Mouse (Mus musculus) urinary bladder, postnatal 25 days (tissue): ENCODE data around the gene Pkn2.

Experiments used
- DNase-seq: peaks from one replicate; pipeline ENCODE4 v3.0.0; 2022; ENCODE audit warnings: low spot score

The Pkn2 gene

DNA sequence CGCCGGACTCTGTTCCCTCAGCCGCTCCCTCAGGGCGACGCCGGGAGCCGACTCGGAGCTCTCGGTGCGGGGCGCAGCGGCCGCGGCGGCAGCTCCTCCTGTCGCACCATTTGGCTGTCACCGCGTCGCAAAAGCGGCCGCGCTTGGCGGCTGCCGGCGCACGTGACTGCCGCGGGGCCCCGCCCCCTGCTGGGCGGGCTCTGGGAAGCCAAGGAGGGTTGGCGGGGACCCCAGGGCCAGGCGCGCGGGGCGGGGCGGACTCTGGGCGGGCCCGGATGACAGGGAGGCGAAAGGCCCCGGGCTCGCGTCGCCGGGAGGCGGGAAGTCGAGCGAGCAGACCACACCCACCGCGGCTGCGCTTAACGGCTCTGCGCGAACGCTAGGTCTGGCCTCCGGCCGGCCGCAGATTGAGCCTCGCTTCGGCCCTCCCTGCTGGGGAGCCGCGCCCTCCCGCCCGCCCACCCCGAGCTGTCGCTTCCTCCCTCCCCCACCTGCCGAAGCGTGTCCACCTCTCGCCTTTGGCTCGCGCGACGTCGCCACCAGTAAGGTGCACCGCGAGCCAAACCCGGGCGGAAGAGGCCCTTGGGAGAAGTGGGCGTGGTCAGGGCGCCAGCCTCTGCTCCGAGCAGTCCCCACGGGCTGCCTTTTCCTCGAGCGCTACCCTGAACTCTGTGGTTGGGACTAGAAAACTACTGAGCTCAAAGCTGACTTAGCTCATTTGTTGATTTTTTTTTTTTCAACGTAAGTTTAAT lies at the start of gene Pkn2:
Gene Pkn2, minus strand, starts transcription at position 133 of the 752 bp plus-strand sequence.
- peak; percentile 99 for DNase-seq

- DNase-seq: no peak
Observed at GRCm38 (mm10) chr3:142929906-142930305, 48.1 kb upstream of the Pkn2 start.

- no peak for DNase-seq
Observed at GRCm38 (mm10) chr3:142927311-142927710, 45.5 kb upstream of the Pkn2 start.

DNA sequence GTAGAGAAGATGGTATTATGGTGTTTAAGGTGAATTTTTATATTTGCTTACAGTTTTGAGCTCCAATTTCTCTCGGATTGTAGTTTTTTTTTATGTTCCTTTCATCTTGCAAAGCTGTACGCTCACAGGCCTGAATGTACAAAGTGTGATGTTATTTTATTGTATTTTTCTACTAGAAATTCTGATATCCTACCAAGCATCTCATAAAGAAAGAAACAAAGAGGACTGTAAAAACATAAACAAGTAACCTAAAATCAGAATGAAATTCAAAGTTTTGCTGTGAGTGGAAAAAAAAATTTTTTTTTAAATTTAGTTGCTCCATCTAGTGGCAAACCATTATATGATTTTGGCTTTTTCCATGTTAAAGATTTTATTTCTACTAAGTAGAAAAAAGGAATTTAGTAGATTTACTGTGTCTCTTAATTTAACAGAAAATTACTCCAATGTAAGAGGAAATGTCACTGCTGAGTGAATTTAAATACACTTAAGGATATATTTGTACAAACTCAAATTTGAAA lies 43.1 kb upstream of the Pkn2 start:
- no peak for DNase-seq

GRCm38 (mm10) chr3:142919070-142919469 lies 37.3 kb upstream of the Pkn2 start:
- DNase-seq: no peak

- DNase-seq: no peak
Observed at GRCm38 (mm10) chr3:142917760-142918439, 36.1 kb upstream of the Pkn2 start.

GRCm38 (mm10) chr3:142917171-142917570 lies 35.4 kb upstream of the Pkn2 start:
- DNase-seq: no peak

- no peak for DNase-seq
Observed at GRCm38 (mm10) chr3:142913295-142913694, 31.5 kb upstream of the Pkn2 start.

DNA sequence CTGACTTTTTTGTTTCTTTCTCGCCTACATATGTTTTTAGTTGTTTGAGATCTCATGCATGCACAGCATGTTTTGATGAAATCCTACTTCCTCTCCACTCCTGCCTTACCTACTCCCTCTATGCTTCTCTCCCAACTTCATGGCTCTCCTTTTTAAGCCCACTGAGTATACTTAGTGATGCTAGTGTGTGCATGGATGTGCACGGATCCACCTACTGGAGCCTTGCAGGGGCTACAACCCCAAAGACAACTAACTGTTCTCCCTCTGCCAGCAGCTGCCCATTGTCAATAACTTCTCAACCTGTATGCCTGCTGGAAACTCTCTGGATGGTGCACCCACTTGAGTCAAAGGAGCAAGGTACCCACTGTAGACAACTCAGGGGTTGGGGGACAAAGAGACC lies 17.9 kb upstream of the Pkn2 start:
- DNase-seq: no peak

DNA sequence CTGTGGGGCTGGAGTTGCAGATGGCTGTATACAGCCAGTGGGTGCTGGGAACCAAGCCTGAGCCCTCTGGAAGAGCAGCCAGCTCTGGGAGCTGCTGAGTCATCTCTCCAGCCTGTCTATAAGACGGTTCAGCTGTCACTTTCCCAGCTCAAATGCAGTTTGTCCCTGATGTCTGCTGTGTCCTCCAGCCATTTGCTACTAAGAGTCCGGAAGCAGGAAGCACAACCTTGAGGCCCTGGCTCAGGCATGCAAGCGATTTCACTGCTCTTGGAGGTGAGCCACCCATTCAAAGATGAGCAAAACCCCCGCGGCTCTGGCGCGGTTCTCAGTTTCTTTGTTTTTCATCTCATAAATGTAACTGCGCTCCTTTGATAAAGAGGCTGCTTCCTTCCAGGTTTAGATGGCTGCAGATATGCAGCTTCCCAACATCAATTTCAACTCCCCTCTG lies 17.2 kb upstream of the Pkn2 start:
- no peak for DNase-seq

DNA sequence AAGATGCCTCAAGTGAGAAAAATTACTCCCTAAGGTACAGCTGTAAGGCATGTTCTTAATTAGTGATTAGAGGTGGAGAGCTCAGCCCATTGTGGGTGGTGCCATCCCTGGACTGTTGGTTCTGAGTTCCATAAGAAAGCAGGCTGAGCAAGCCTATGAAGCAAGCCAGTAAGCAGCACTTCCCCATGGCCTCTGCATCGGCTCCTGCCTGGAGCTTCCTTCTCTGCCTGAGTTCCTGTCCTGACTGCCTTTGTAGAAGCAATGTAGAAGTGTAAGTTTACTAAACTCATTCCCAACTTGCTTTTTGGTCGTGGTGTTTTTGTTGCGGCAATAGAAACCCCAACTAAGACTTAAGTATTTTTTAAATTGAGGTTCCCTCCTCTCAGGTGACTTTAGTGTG lies 8.6 kb upstream of the Pkn2 start:
- no peak for DNase-seq

DNA sequence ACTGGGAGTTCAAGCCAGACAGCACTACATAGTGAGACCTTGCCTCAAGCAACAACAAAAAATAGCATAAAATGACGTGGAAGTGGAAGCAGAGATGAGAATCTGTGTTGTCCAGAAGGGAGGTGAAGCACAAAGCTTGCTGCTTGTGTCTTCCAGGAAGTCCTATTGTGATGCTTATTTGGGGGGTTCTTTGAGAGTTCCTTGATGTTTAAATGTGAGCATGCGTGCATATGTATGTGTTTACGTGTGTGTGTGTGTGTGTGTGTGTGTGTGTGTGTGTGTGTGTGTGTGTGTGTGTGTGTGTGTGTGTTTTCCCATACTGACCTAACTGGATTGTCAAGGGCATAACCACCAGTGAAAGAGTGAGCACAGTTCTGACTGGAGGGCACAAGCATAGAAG lies 5.2 kb upstream of the Pkn2 start:
- no peak for DNase-seq

DNA sequence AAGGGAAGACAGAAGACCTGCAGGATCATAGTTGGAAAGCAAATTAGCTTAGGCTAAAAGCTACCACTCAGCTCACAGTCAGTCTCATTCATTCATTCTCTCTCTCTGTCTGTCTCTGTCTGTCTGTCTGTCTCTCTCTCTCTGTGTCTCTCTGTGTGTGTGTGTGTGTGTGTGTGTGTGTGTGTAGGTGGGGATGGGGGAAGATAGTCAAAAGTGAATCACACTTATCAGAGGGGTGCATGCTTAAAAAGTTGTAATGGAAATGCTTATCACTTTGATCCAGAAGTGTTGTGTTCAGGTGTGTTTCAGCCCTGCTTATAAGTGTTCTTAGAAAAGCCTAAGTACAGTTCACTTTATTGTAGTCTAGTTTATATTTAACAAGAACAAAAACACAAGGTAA lies 2.8 kb upstream of the Pkn2 start:
- no peak for DNase-seq

DNA sequence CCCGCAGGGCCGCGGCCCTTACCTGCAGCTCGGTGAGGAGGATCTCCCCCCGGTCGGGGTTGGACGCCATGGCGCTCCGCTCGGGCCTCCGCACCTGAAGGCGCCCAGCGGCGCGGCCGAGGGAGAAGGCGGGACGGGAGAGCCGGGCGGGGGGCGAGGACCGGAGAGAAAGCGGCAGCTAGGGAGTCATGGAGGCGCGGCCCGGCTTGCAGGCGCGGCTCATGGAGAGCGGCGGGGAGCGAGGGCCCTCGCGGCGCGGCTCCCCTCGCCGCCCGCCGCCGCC lies 274 bp downstream of the Pkn2 start:
- no peak for DNase-seq

DNA sequence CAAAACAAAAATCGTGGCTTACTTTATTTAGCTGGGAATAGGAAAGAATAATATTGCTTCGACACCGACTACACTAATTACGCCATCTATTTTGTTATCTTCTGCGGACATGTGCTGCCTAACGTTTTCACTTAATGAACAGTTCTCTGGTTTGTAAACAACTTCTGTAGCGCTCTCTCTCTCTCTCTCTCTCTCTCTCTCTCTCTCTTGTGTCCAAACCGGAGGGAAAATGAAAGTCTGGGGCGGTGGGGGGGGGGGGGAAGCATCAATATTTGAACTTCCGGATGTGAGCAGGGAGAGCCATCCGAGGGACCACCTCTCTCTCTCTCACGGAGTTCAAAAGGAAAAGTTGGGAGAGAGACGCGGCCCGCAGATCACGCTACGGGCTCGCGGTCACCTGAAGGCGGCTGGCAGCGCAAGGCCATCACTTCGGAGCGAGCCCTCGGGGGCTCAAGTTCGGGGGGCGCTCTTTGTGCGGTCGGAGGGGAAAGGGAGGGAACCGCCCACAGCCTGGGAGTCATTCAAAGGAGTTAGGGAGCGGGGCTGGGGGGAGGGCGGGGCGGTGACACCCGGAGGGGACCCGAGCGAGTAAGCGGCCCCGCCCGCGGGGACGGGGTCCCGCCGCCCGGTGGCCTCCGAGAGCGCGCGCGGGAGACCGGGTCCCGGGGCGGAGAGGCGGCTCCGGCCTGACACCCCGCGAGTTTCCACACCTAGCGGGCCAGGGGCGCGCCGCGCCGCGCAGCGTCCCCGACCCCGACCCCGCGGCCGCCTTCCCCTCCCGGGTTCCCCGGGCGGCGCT lies 815 bp downstream of the Pkn2 start:
- peak; percentile 16 for DNase-seq

DNA sequence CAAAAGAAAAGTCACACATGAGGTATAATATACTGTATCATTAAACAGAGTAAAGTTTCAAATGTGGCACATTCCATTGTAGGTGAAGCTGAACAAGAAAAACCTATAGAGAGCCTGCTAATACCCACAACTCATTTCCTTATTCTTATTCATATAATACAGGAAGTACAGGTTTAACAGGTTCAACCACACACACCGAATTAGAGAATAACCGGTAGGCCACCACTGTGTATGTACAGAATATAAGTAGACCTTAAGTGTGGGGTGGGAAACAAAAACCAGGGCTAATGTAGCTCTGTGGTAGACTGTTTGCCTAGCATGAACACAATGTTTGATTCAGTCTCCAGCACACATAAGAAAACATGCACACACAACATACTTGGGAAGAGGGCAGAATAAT lies 18.6 kb downstream of the Pkn2 start:
- no peak for DNase-seq

GRCm38 (mm10) chr3:142856832-142857231 lies 25.0 kb downstream of the Pkn2 start:
- DNase-seq: no peak

- DNase-seq: no peak
Observed at GRCm38 (mm10) chr3:142855961-142856472, 25.8 kb downstream of the Pkn2 start.

GRCm38 (mm10) chr3:142852911-142853310 lies 28.9 kb downstream of the Pkn2 start:
- no peak for DNase-seq

GRCm38 (mm10) chr3:142851631-142852030 lies 30.2 kb downstream of the Pkn2 start:
- no peak for DNase-seq

DNA sequence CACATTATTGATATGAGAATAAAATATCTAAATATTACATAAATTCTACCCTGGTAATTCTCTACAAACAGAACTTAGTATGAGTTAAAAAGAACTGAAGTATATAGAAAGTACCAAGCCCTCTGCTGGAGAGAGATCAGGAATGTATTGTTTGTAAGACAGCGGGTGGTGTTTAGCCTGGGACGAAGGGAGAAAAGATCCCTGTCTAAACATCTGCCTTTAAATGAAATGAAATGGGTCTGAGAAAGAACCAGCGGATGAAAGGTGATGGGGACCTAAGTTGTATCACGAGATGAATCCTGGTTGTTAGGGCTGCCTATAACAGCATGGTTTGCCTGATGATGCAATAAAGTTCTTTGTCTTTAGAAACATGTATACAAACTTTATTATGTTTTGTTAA lies 41.8 kb downstream of the Pkn2 start:
- no peak for DNase-seq

GRCm38 (mm10) chr3:142834761-142835160 lies 47.0 kb downstream of the Pkn2 start:
- DNase-seq: no peak

- no peak for DNase-seq
Observed at GRCm38 (mm10) chr3:142834024-142834423, 47.8 kb downstream of the Pkn2 start.
